Mouse (Mus musculus) ES-Bruce4 (cell line): ENCODE data around the gene Calhm4. TPM values are rescaled to one million over a fixed set of nuclear protein-coding genes. Genes with fewer than 3 reads are reported as not detected.

Experiments used
- H3K27ac ChIP-seq: 2 replicates; pipeline ENCODE4 v1.5.1; 2012; ENCODE audit warnings: low read length, inconsistent platforms; ENCODE audit not compliant: insufficient read depth
- H3K27me3 ChIP-seq: 2 replicates; pipeline ENCODE4 v1.6.1; 2012; ENCODE audit warnings: mild to moderate bottlenecking, low read length, inconsistent platforms; ENCODE audit not compliant: control insufficient read depth, poor library complexity, insufficient read depth, severe bottlenecking
- H3K36me3 ChIP-seq: 2 replicates; pipeline ENCODE4 v1.6.1; 2012; ENCODE audit warnings: inconsistent platforms, mild to moderate bottlenecking, low read length, moderate library complexity; ENCODE audit not compliant: control insufficient read depth, poor library complexity, insufficient read depth, severe bottlenecking
- H3K4me1 ChIP-seq: one replicate; pipeline ENCODE4 v1.8.1; 2011; ENCODE audit warnings: low read length; ENCODE audit not compliant: control insufficient read depth, insufficient read depth
- H3K4me3 ChIP-seq: 2 replicates; pipeline ENCODE4 v1.5.1; 2011; ENCODE audit warnings: low read depth, mild to moderate bottlenecking, low read length
- H3K9ac ChIP-seq: 2 replicates; pipeline ENCODE4 v1.6.1; 2012; ENCODE audit warnings: low read depth, mild to moderate bottlenecking, inconsistent platforms; ENCODE audit not compliant: poor library complexity, severe bottlenecking
- H3K9me3 ChIP-seq: replicated peaks from 2 replicates; pipeline ENCODE4 v1.6.1; 2012; ENCODE audit warnings: mild to moderate bottlenecking, low read length, inconsistent platforms; ENCODE audit not compliant: control insufficient read depth, poor library complexity, insufficient read depth, severe bottlenecking
- CTCF ChIP-seq: IDR thresholded peaks from one replicate; pipeline ENCODE4 v1.8.1; 2011; ENCODE audit warnings: low read depth, low read length
- EP300 ChIP-seq: IDR thresholded peaks from 2 replicates; pipeline ENCODE4 v1.6.1; 2011; ENCODE audit warnings: low read depth, low read length; ENCODE audit not compliant: insufficient read depth
- POLR2A ChIP-seq: IDR thresholded peaks from one replicate; pipeline ENCODE4 v1.8.1; 2011; ENCODE audit warnings: low read length; ENCODE audit not compliant: insufficient read depth
- polyA plus RNA-seq: library from polyadenylated mRNA; stranded (reverse); fragments of >200 nt; gene quantifications from 2 replicates; pipeline ENCODE4 v1.2.4, GENCODE M21; 2011; ENCODE audit warnings: low read depth; ENCODE audit not compliant: missing spikeins, insufficient read depth, insufficient read length

Calhm4 gene
- not detected in 2 replicates for polyA plus RNA-seq

DNA sequence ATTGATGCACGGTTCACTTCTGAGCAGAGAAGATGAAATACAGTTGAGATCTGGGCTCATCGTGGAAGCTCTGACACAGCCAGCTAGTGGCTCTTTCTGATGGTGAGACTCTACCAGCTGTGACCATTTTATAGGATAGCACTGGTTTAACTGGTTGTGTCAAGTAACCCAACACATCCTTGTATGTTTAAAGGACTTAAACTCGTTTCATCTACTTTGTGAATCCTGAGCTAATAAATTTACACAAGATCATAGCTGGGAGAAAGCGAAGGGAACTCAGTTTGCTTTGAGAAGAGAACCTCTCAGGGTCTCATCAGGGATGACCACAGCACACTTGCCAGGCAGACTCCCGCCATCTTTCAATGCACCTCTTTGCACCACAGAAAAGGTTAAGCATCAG is at the start of gene Calhm4:
TSS of gene Calhm4 (minus strand) at position 101 of the 400 bp plus-strand sequence.
- no peaks in the 10 kb centered on the region for H3K4me1 ChIP-seq
- H3K9ac ChIP-seq = no peak within 1 kb of the TSS
- H3K27me3 ChIP-seq = no peaks in the 10 kb centered on the region
- no peak within 1 kb of the TSS for H3K27ac ChIP-seq
- no peaks in the 10 kb centered on the region for H3K9me3 ChIP-seq
- no peaks in the 10 kb centered on the region for H3K36me3 ChIP-seq
- no peak for TF ChIP-seq EP300
- H3K4me3 ChIP-seq = no peak within 1 kb of the TSS

DNA sequence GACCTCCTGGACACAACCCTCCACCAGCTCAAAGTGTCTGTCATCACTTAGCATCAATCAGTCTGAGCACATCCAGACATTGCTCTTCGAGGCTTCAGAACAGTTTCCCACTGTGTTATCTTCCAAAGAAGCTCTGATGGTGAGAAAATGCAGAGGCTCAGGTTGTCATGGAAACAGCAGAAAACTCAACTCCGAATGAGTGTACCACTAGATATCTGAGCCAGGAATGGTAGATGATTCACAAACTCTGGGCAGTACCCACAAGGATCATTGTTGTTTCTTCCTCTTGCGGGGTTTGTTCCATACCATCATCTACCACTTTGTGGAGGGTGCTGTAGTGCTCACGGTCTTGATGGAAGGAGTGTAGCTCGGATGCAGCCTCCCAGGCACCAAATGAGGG is 47.8 kb upstream of the Calhm4 start:
- Histone ChIP-seq H3K27ac (no peak overlapping the region), H3K4me3 (no peak overlapping the region), H3K9me3 (no peaks in the 10 kb centered on the region), H3K36me3 (no peaks in the 10 kb centered on the region), H3K4me1 (no peaks in the 10 kb centered on the region), H3K27me3 (no peaks in the 10 kb centered on the region), H3K9ac (no peak overlapping the region)
- TF ChIP-seq CTCF (no peak), POLR2A (no peak), EP300 (no peak)

GRCm38 (mm10) chr10:34090481-34090880 is 46.4 kb upstream of the Calhm4 start:
- Histone ChIP-seq H3K36me3 (no peaks in the 10 kb centered on the region), H3K27me3 (no peaks in the 10 kb centered on the region), H3K4me3 (no peak overlapping the region), H3K27ac (no peak overlapping the region), H3K9ac (no peak overlapping the region), H3K4me1 (no peaks in the 10 kb centered on the region), H3K9me3 (no peaks in the 10 kb centered on the region)
- TF ChIP-seq POLR2A (no peak), EP300 (no peak), CTCF (no peak)

GRCm38 (mm10) chr10:34089517-34089916 is 45.4 kb upstream of the Calhm4 start:
- Histone ChIP-seq H3K27me3 (no peaks in the 10 kb centered on the region), H3K36me3 (no peaks in the 10 kb centered on the region), H3K9me3 (no peaks in the 10 kb centered on the region), H3K4me3 (no peak overlapping the region), H3K4me1 (no peaks in the 10 kb centered on the region), H3K9ac (no peak overlapping the region), H3K27ac (no peak overlapping the region)
- TF ChIP-seq POLR2A (no peak), EP300 (no peak), CTCF (no peak)

GRCm38 (mm10) chr10:34088515-34088914 is 44.4 kb upstream of the Calhm4 start:
- Histone ChIP-seq H3K4me1 (no peaks in the 10 kb centered on the region), H3K9ac (no peak overlapping the region), H3K9me3 (no peaks in the 10 kb centered on the region), H3K27me3 (no peaks in the 10 kb centered on the region), H3K4me3 (no peak overlapping the region), H3K36me3 (no peaks in the 10 kb centered on the region), H3K27ac (no peak overlapping the region)
- TF ChIP-seq CTCF (no peak), EP300 (no peak), POLR2A (no peak)

- TF ChIP-seq EP300 (no peak), CTCF (no peak), POLR2A (no peak)
- no peaks in the 10 kb centered on the region for H3K9me3 ChIP-seq
- no peaks in the 10 kb centered on the region for H3K4me1 ChIP-seq
- H3K36me3 ChIP-seq = no peaks in the 10 kb centered on the region
- no peak overlapping the region for H3K9ac ChIP-seq
- H3K27me3 ChIP-seq = no peaks in the 10 kb centered on the region
- H3K27ac ChIP-seq = no peak overlapping the region
- H3K4me3 ChIP-seq = no peak overlapping the region
Measured at GRCm38 (mm10) chr10:34086514-34086913, 42.4 kb upstream of the Calhm4 start.
